Mouse (Mus musculus) T-helper 1 cell (primary cell): ENCODE data around the gene Tmem262.

Experiments
- in situ Hi-C: fragments of 300-600 bp; cut with MboI, MseI; formaldehyde crosslinking; loops from one replicate; pipeline ENCODE4 v1.15.1; 2025; ENCODE audit warnings: high pct_unique_total_duplicates

Gene Tmem262

DNA sequence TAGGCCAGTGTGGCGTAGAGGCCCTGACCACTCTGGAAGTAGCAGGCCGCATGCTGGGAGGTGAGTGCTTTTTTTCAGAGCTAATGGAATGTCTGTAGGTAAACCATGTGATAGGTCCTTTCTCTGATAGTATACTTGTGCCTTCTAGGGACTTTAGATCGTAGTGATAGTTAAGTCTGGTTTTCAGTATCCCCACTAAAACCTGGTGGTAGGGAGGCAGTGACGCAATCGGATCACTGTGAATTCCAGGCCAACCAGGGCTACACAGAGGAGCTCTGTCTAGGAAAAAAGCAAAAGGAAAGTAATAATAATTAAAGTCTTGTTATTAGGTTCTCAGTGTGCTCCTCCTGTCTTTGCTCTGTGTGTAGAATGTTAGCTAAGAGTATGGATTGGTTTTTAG lies 21.3 kb upstream of the Tmem262 start:
- in situ Hi-C loops = no loop called here

GRCm38 (mm10) chr19:6058966-6059365 lies 20.9 kb upstream of the Tmem262 start:
- in situ Hi-C loops = no loop called here

GRCm38 (mm10) chr19:6061021-6061533 lies 18.8 kb upstream of the Tmem262 start, which contains the start of gene Znhit2:
Znhit2 (plus strand) TSS chr19:6061192.
- in situ Hi-C loops = loop anchor here (10.0 kb wide), 2 partner anchors 54 to 274 kb away; partner anchors contain the start of genes Men1 and Sac3d1

DNA sequence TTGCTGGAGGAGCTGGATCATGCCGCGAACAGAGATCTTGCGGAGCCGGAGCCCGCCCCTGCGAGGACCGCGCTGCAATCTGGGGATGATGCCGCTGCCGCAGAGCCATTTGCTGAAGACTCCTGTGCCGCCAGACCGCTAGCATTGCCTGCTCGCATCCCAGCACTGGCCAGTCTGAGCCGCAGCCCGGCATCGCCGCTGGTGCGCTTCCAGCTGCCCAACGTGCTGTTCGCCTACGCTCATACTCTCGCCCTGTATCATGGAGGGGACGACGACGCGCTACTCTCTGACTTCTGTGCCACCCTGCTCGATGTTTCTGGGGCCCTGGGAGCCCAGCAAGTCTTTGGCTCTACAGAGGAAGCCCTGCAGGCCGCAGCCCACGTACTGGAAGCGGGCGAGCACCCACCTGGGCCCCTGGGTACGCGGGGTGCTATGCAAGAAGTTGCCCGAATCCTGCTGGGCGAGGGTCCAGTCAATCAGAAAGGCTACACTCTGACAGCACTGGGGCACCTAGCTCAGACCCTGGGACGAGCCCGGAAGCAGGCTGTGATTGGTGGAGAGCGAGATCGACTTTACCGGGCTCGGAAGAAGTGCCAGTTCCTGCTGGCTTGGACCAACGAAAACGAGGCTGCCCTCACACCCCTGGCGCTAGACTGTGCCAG lies 18.1 kb upstream of the Tmem262 start:
- in situ Hi-C loops = loop anchor here (10.0 kb wide), 2 partner anchors 53 to 273 kb away; partner anchors contain the start of genes Men1 and Sac3d1

- in situ Hi-C loops = loop anchor here (10.0 kb wide), 2 partner anchors 52 to 272 kb away; partner anchors contain the start of genes Men1 and Sac3d1
Observed at GRCm38 (mm10) chr19:6062418-6062817, 17.4 kb upstream of the Tmem262 start.

- in situ Hi-C loops = loop anchor here (10.0 kb wide), 2 partner anchors 52 to 272 kb away; partner anchors contain the start of genes Men1 and Sac3d1
Observed at GRCm38 (mm10) chr19:6063081-6063480, 16.8 kb upstream of the Tmem262 start.

- in situ Hi-C loops = loop anchor here (10.0 kb wide), 2 partner anchors 48 to 268 kb away; partner anchors contain the start of genes Men1 and Sac3d1
Observed at GRCm38 (mm10) chr19:6066571-6066970, 13.3 kb upstream of the Tmem262 start.

GRCm38 (mm10) chr19:6067011-6067723 lies 12.7 kb upstream of the Tmem262 start:
- in situ Hi-C loops = loop anchor here (10.0 kb wide), 2 partner anchors 48 to 268 kb away; partner anchors contain the start of genes Men1 and Sac3d1

GRCm38 (mm10) chr19:6067724-6068415 lies 12.0 kb upstream of the Tmem262 start, which contains the start of gene Tm7sf2:
Tm7sf2 (minus strand) TSS chr19:6068373.
- in situ Hi-C loops = loop anchor here (10.0 kb wide), 2 partner anchors 47 to 267 kb away; partner anchors contain the start of genes Men1 and Sac3d1

DNA sequence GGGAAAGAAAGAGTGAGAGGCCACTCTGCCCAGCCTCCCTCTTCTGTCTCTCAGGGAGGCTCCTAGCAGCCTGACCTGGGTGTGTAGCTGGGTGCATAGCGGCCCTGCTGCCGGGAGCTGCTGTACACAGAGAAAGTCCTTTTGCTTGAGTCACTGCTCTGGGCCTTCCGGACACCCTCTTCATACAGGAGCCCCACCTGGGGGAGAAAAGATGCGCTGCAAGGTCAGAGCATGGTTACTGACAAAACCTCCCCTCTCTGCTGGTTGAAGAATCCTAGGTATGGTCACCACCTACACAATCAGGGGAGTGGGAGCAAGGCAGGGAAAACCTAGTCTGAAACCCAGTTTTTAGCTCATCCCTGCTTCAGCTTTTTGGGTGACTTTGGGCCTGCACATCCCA lies 10.9 kb upstream of the Tmem262 start:
- in situ Hi-C loops = loop anchor here (10.0 kb wide), 2 partner anchors 46 to 266 kb away; partner anchors contain the start of genes Men1 and Sac3d1

DNA sequence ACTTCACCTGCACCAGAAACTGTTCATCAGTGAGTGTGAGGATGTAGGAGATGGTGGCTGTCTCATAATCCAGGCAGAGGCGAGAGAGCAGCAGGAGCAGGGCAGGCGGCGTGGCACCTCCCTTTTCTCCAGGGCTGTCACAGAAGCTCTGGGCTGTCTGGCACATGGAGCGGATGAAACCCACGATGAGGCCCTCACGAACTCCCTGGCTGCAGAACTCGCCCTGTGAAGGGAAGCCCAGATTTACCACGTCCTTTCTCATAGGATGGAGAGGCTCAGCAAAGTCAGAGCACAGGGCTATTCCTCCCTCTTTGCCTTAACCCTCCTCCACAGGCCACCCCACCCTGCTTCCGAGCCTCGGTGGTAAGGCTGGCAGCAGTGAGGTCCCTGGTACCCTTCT lies 10.0 kb upstream of the Tmem262 start:
- in situ Hi-C loops = loop anchor here (10.0 kb wide), 2 partner anchors 45 to 265 kb away; partner anchors contain the start of genes Men1 and Sac3d1

- in situ Hi-C loops = no loop called here
Observed at GRCm38 (mm10) chr19:6070571-6071250, 9.1 kb upstream of the Tmem262 start.

GRCm38 (mm10) chr19:6071261-6071660 lies 8.6 kb upstream of the Tmem262 start:
- in situ Hi-C loops = no loop called here

DNA sequence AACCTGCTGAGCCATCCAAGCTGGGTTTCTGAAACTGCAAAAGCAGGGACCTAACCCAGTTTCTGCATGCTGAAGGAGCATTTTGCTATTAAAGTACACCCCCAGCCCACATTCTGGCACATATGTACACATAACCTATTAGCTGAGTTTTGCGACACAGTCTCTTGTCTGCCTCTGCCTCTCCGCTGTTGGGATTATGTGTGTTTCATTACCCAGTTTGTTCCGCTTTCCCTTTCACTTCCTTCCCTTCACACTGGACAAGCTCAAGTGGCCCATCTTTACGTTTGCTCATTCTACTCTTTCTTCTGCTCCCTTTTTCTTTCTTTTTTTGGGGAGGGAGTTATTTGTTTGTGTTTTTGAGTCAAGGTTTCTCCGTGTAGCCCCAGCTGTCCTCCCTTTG lies 5.9 kb upstream of the Tmem262 start:
- in situ Hi-C loops = no loop called here

DNA sequence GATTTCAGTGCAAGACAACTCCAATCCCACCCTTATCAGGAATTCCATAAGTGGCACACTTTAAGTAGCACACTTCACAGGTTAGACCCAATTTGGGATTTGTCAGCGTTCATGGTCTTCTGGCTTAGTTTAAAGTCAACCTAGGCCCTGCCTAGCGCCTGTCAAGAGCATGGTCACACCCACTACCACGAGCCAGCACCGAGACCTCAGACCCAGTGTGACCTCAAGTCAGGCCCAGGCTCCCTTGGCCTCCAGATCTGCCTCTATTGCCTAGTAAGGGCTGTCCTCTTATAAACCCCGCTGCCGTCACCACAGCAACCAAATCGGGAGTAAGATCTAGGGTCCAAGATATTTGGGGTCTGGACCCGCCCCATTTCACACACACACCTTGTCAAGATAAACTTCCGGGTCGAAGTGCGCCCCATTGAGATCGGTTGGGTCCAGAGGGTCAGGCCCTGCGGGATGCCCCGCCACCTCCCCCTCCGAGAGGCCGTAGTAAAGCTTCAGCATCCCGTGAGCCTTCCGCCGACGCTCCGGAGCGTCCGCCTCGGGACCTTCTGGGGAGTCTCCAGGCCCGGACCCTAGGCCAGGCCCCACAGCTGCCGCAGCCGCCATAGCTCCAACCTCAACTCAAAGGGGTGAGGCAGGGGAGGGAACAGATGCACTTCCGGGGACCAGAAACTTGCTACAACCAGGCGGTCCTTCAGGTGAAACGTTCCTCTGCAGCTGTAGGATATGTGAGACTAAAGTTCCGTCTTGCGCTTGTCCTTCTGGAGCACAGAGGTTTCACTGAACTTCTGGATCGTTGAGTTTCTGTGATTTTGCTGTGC lies 3.1 kb upstream of the Tmem262 start, which contains the start of gene Vps51:
Gene Vps51 (minus strand): TSS at position 668 of the 830 bp plus-strand sequence.
- in situ Hi-C loops = no loop called here

- in situ Hi-C loops = loop anchor here (5.0 kb wide), 2 partner anchors 35 kb away; partner anchors contain the start of genes Sac3d1 and Syvn1
Observed at GRCm38 (mm10) chr19:6082156-6082555, 2.3 kb downstream of the Tmem262 start, which contains the start of gene Gm28374. Gm28374 (minus strand) TSS chr19:6082256.

- in situ Hi-C loops = loop anchor here (5.0 kb wide), 2 partner anchors 33 to 37 kb away; partner anchors contain the start of genes Sac3d1 and Syvn1
Observed at GRCm38 (mm10) chr19:6084478-6085248, 4.8 kb downstream of the Tmem262 start, which contains the start of the genes Zfpl1 and Cdca5. Zfpl1 (minus strand) TSS chr19:6084956. Cdca5 (plus strand) TSS chr19:6084983.

DNA sequence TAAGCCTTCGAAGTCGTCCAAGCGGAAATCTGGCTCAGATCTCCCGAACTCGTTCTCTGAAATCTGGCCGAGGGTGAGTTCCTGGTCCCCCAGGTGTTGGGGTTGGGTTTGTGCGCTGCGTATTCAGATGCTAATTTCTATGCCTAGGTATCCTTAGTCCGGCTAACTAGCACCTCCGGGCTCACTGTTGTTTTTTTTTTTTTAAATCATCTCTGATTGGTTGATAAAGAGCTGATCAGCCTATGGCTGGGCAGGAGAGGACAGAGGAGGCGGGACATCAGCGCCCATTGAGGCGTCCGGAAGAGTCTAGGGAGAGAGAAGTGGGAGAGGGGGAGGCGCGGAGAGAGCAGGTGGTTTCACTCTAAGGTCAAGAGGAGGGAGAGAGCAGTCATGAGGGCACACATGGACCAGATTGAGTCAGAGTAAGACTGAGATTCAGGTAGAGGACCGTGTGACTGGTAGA lies 5.6 kb downstream of the Tmem262 start:
- in situ Hi-C loops = no loop called here
